Mouse (Mus musculus) liver, postnatal 0 days (tissue): Measurements from ENCODE around the gene Parp9.

Source experiments
- CTCF ChIP-seq: sonication (generic); IDR thresholded peaks from 2 replicates; pipeline ENCODE4 v1.5.1; 2016; ENCODE audit warnings: antibody characterized with exemption, low read depth
- EP300 ChIP-seq: IDR thresholded peaks from 2 replicates; pipeline ENCODE4 v1.6.1; 2016; ENCODE audit warnings: antibody characterized with exemption, low read depth, mild to moderate bottlenecking

GRCm38 (mm10) chr16:35913526-35913925, 24.7 kb upstream of the Parp9 start:
- peak; percentile 66 for TF ChIP-seq CTCF
- no peak for TF ChIP-seq EP300
